Mouse (Mus musculus) small intestine, adult 2 months (tissue): Measurements from ENCODE around the gene Med13l. TPM values are rescaled to one million over a fixed set of nuclear protein-coding genes. Genes with fewer than 3 reads are reported as not detected.

Experiments used
- H3K27ac ChIP-seq: fragments of 200-500 bp; 2 replicates; pipeline ENCODE4 v1.5.1; 2012; ENCODE audit warnings: low read depth, low read length, control low read depth, inconsistent platforms; ENCODE audit not compliant: insufficient read depth
- H3K27me3 ChIP-seq: fragments of 200-500 bp; 2 replicates; pipeline ENCODE4 v1.6.1; 2012; ENCODE audit warnings: mild to moderate bottlenecking, moderate library complexity, low read length, inconsistent platforms; ENCODE audit not compliant: control insufficient read depth, insufficient read depth
- H3K36me3 ChIP-seq: fragments of 200-500 bp; 2 replicates; pipeline ENCODE4 v1.6.1; 2012; ENCODE audit warnings: mild to moderate bottlenecking, low read length, control low read depth, inconsistent platforms; ENCODE audit not compliant: control insufficient read depth, insufficient read depth
- H3K4me1 ChIP-seq: fragments of 200-500 bp; 2 replicates; pipeline ENCODE4 v1.6.1; 2012; ENCODE audit warnings: low read length, inconsistent platforms, mixed read lengths; ENCODE audit not compliant: control insufficient read depth, insufficient read depth, insufficient read length
- H3K4me3 ChIP-seq: fragments of 200-500 bp; 2 replicates; pipeline ENCODE4 v1.5.1; 2012; ENCODE audit warnings: low read depth, mild to moderate bottlenecking, control low read depth, inconsistent platforms, low read length, moderate library complexity
- CTCF ChIP-seq: fragments of 200-500 bp; IDR thresholded peaks from 2 replicates; pipeline ENCODE4 v1.5.1; 2012; ENCODE audit warnings: low read depth, mild to moderate bottlenecking, control low read depth, inconsistent platforms, low read length, moderate library complexity, mixed read lengths; ENCODE audit not compliant: insufficient replicate concordance, insufficient read length; ENCODE audit errors: extremely low read depth
- POLR2A ChIP-seq: fragments of 200-500 bp; IDR thresholded peaks from 2 replicates; pipeline ENCODE4 v1.6.1; 2012; ENCODE audit warnings: low read depth, mild to moderate bottlenecking, control low read depth, inconsistent platforms, low read length, moderate library complexity
- WGBS: fragments of 180-500 bp; shearing (Covaris S2); methylation state at CpG from one replicate; pipeline ENCODE4 v1.1.7; 2018; 5-methylcytosine and 5-hydroxymethylcytosine counted together
- polyA plus RNA-seq: library from polyadenylated mRNA; depleted of rRNA; stranded (reverse); fragments of >200 nt; gene quantifications from 2 replicates; pipeline ENCODE4 v1.2.3, GENCODE M21; 2012

Gene Med13l
- polyA plus RNA-seq, 1 experiment = 13.6 TPM

DNA sequence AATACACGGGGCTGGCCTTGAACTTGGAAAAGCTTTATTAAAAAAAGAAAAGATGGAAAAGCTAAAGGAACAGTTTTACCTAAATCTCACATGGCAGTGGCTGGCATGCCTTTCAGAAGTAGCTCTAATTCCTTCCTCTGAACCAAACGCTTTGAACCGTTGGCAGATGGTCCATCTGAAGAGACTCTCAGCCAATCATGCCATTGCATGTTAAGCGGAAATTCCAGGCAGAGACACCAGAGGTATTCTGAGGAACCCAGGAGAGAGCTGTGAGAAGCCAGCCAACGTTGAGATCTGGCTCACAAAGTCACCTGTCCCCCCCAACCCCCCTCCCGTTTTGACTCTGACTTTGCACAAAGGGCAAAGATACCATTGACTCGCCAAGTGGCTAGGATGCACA, 42.2 kb downstream of the Med13l start:
- peaks cover 8% of the 10 kb centered on the region; the same call in 1 of the 2 replicates for H3K4me1 ChIP-seq
- no peaks in the 10 kb centered on the region for H3K27me3 ChIP-seq
- TF ChIP-seq POLR2A (no peak), CTCF (no peak)
- 60% methylated on average over 7 of the region's 7 CpGs for WGBS
- H3K4me3 ChIP-seq = no peak overlapping the region
- H3K27ac ChIP-seq = no peak overlapping the region
- no peaks in the 10 kb centered on the region for H3K36me3 ChIP-seq

DNA sequence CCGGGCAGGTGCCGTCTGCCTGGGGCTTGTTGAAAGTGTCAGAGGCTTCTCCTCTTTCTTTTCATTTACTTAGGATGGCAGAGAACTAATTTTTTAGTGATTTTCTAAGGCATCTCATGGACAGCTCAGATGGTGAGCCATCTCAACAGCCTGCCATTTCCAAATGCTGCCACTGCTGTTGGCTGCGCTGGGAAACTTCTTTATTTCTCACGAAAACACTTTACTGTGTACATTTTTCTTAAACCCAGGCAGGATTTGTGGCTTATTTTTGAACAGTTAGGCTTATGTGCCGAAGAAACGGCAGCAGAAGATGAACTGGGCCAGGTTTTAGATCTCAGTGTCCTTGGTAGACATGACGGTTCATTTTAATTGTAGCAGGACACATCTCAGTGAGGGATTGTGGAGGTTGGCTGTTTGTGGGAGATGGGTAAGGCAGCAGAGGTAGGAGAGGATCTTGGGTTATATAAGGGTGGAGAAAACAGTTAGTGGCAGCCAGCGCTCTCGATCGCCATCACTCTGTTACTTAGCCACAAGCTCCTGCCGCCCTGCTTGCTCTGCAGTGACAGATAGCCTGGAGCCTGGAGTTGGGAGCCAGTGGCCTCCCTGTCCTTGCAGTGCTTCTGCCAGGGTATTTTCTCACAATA, 45.1 kb downstream of the Med13l start:
- Histone ChIP-seq H3K36me3 (no peaks in the 10 kb centered on the region), H3K27me3 (no peaks in the 10 kb centered on the region), H3K4me3 (no peak overlapping the region), H3K27ac (no peak overlapping the region), H3K4me1 (peaks cover 3% of the 10 kb centered on the region; the same call in 1 of the 2 replicates)
- TF ChIP-seq POLR2A (no peak), CTCF (no peak)
- WGBS = 88% methylated on average over 11 of the region's 11 CpGs

DNA sequence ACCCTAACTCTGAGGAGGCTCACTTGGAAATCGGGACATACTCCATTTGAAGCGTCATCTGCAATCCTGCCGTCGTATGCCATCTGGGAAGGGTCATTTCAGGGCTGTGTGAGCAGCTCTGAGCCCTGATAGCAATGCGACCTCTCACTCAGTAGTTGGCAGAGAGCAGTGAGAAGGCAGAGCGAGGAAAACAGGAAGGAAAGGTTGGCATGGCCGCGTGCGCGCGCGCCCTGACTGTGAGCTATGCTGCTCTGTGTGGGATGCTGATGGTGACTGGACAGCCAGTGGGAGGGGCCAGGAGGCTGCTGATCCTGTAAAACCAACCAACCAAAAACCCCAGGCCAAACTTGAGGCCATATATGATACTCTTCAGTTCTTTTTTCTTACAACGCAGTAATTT, 46.2 kb downstream of the Med13l start:
- TF ChIP-seq CTCF (no peak), POLR2A (no peak)
- Histone ChIP-seq H3K27me3 (no peaks in the 10 kb centered on the region), H3K4me3 (no peak overlapping the region), H3K36me3 (no peaks in the 10 kb centered on the region), H3K4me1 (peaks cover 3% of the 10 kb centered on the region; the same call in 1 of the 2 replicates), H3K27ac (no peak overlapping the region)
- 81% methylated on average over 13 of the region's 13 CpGs for WGBS

DNA sequence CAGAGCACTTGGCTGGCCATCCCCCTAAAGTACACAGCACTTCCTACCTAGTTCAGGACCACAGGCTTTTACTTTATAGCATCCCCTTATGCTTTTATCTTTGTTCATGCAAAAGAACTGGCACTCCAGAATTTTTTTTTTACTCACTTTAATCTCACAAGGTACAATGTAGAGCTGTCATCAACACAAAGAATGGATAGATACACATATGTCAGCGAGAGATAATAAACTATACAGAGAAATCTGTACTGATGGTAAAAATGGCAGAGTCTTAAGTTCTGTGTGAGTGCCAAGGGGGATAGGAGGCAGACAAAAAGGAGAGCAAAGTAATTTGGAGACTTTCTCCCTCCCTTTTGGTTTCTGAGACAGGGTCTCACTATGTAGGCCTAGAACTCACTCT, 47.4 kb downstream of the Med13l start:
- H3K36me3 ChIP-seq = no peaks in the 10 kb centered on the region
- peaks cover 3% of the 10 kb centered on the region; the same call in 1 of the 2 replicates for H3K4me1 ChIP-seq
- no peaks in the 10 kb centered on the region for H3K27me3 ChIP-seq
- 96% methylated on average over 1 of the region's 1 CpGs for WGBS
- no peak overlapping the region for H3K27ac ChIP-seq
- TF ChIP-seq POLR2A = no peak
- no peak for TF ChIP-seq CTCF
- H3K4me3 ChIP-seq = no peak overlapping the region

DNA sequence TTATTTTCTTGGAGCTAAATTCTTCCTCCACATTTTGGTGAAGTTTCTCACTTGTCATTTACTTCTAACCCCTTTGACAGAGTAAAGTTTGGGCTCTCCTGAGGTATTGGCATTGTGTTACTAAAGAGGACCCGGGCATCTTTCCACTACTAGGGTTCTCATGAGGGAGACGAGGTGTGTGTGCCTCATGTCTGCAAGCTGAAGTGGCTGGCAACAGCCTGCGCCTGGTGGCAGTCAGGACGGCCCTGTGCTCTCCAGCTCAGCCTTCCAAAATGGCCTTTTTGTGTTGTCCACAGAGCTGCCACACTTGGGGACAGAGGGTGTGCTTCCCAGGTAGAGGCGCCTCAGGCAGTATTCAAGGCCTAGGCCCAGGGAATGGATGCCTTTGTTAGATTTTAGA, 50.0 kb downstream of the Med13l start:
- Histone ChIP-seq H3K27me3 (no peaks in the 10 kb centered on the region), H3K27ac (no peak overlapping the region), H3K4me3 (no peak overlapping the region), H3K36me3 (no peaks in the 10 kb centered on the region), H3K4me1 (peaks cover 12% of the 10 kb centered on the region)
- TF ChIP-seq CTCF (no peak), POLR2A (no peak)
- WGBS = 87% methylated on average over 5 of the region's 5 CpGs

- no peak for TF ChIP-seq POLR2A
- Histone ChIP-seq H3K36me3 (no peaks in the 10 kb centered on the region), H3K4me3 (no peak overlapping the region), H3K4me1 (peaks cover 13% of the 10 kb centered on the region), H3K27ac (no peak overlapping the region), H3K27me3 (no peaks in the 10 kb centered on the region)
- 77% methylated on average over 13 of the region's 13 CpGs for WGBS
Measured at GRCm38 (mm10) chr5:118612956-118613631, 52.6 kb downstream of the Med13l start.

- TF ChIP-seq POLR2A = no peak
- H3K27me3 ChIP-seq = no peaks in the 10 kb centered on the region
- 35% methylated on average over 2 of the region's 2 CpGs for WGBS
- H3K36me3 ChIP-seq = no peaks in the 10 kb centered on the region
- H3K27ac ChIP-seq = no peak overlapping the region
- peaks cover 15% of the 10 kb centered on the region for H3K4me1 ChIP-seq
- no peak overlapping the region for H3K4me3 ChIP-seq
Measured at GRCm38 (mm10) chr5:118613704-118614103, 53.2 kb downstream of the Med13l start.

DNA sequence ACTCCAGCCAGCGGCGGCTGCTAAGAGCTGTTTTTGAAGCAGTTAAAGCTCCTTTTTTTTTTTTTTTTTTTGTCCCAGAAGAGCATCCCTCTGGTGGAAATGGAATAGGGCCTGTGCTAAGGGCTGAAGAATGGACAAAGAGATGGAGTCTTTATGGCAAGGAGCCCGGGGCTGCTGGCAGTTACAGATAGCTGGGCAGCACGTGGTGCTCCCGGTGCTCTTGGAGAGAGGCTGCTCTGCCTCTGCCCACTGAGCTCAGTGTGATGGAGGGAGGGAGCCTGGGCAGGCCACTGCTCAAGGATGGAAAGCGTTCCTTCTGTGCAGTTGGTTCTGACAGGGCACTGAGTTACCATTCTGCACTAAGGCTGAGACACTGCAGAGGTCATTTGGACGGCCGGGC, 53.6 kb downstream of the Med13l start:
- 39% methylated on average over 8 of the region's 8 CpGs for WGBS
- Histone ChIP-seq H3K27ac (no peak overlapping the region), H3K27me3 (no peaks in the 10 kb centered on the region), H3K4me1 (peaks cover 15% of the 10 kb centered on the region), H3K36me3 (no peaks in the 10 kb centered on the region), H3K4me3 (no peak overlapping the region)
- TF ChIP-seq CTCF = no peak
- TF ChIP-seq POLR2A = no peak
